9 mouse cellular contexts compared by ENCODE assay signal in the genomic region with DNA sequence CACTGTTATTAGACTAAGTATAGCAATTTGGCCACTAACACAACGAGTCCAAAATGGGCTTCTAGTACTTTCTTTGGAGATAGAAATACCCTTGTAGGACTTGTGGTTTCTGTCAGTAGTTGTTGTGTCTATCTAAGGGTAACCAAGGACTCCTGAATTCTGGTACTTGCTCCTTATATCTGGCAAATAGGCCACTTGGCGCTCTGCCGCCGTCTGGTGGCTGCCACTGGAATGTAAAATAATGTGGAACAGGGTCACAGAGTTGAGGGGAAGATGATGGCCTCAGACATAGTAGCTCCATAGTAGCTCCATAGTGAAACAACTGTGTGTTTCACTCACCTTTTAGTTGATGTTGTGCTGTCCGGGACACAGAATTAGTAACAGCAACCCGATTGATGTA. TPM values are rescaled to one million over a fixed set of nuclear protein-coding genes. Genes with fewer than 3 reads are reported as not detected.
DNase-seq lines count a peak whose midpoint lies in the region; ATAC-seq and TF ChIP-seq lines count a peak whose summit lies in the region.
"Had no signal": no experiment of that assay in that cellular context is flagged by ENCODE, and none has a peak within 500 bp of the region (broad histone marks: within the 10 kb centered on the region; RNA-seq: fewer than 3 reads in every experiment).

No protein-coding gene starts in this region.

- H3K27ac ChIP-seq in heart, postnatal 0 days (ENCODE audit: low read depth): no peak overlapping the region
- no peak overlapping the region for H3K27ac ChIP-seq in limb, embryonic 11.5 days (replicated peaks; ENCODE audit: low read depth, low read length)

- DNase-seq in left cerebral cortex, adult 18-20 months (ENCODE audit: low spot score in 2 of 2): peak; percentile 13 to 37
- no peak for DNase-seq in left cerebral cortex, adult 11 months (ENCODE audit: low spot score)
- peak; percentile 30 for DNase-seq in MN1 (ENCODE audit: low spot score)
- peak; percentile 31 for DNase-seq in cerebellum, adult 9-10 months
- peak; percentile 8 for DNase-seq in heart, postnatal 0 days (ENCODE audit: low spot score)
- DNase-seq in limb, embryonic 11.5 days (ENCODE audit: low spot score): peak; percentile 73
- DNase-seq in ovary, postnatal 36 days (ENCODE audit: low spot score): peak; percentile 63
- no peak for DNase-seq in yolk sac, embryonic 10.5 days (ENCODE audit: low spot score)

- H3K9me3 ChIP-seq in heart, postnatal 0 days (replicated peaks; ENCODE audit: control insufficient read depth, low read length): no peaks in the 10 kb centered on the region
- H3K9me3 ChIP-seq in limb, embryonic 11.5 days (ENCODE audit: control insufficient read depth, low read length): no peaks in the 10 kb centered on the region

- no peaks in the 10 kb centered on the region for H3K27me3 ChIP-seq in heart, postnatal 0 days (ENCODE audit: control insufficient read depth, insufficient read depth, low read length)
- no peaks in the 10 kb centered on the region for H3K27me3 ChIP-seq in limb, embryonic 11.5 days (ENCODE audit: control insufficient read depth, insufficient read depth, low read length)

- no peak overlapping the region for H3K9ac ChIP-seq in heart, postnatal 0 days (replicated peaks; ENCODE audit: low read depth, low read length)
- H3K9ac ChIP-seq in limb, embryonic 11.5 days (ENCODE audit: low read length): no peak overlapping the region

- no peak overlapping the region for H3K4me3 ChIP-seq in heart, postnatal 0 days (ENCODE audit: low read depth, low read length)
- H3K4me3 ChIP-seq in limb, embryonic 11.5 days (ENCODE audit: low read depth, low read length): no peak overlapping the region
- H3K4me3 ChIP-seq: erythroblast, embryonic 14.5 days had no signal

- WGBS in heart, postnatal 0 days: 47% methylated on average over 6 of the region's 6 CpGs
- WGBS in limb, embryonic 11.5 days: 54% methylated on average over 6 of the region's 6 CpGs

- no peaks in the 10 kb centered on the region for H3K4me1 ChIP-seq in heart, postnatal 0 days (ENCODE audit: control insufficient read depth, insufficient read depth)
- H3K4me1 ChIP-seq in limb, embryonic 11.5 days (ENCODE audit: control insufficient read depth, insufficient read depth, low read length): no peaks in the 10 kb centered on the region

- no peak overlapping the region for H3K4me2 ChIP-seq in heart, postnatal 0 days (ENCODE audit: low read depth, low read length)
- H3K4me2 ChIP-seq in limb, embryonic 11.5 days (ENCODE audit: low read depth, severe bottlenecking): no peak overlapping the region

- no peak for ATAC-seq in heart, postnatal 0 days (ENCODE audit: insufficient read depth, low read depth)
- no peak for ATAC-seq in limb, embryonic 11.5 days (ENCODE audit: insufficient number of reproducible peaks, low FRiP score, low TSS enrichment, low read depth)

- H3K36me3 ChIP-seq in heart, postnatal 0 days (replicated peaks; ENCODE audit: control insufficient read depth, insufficient read depth, low read length): no peaks in the 10 kb centered on the region
- no peaks in the 10 kb centered on the region for H3K36me3 ChIP-seq in limb, embryonic 11.5 days (ENCODE audit: control insufficient read depth, insufficient read depth, low read length)

- no peak for TF ChIP-seq EP300 in heart, postnatal 0 days (IDR thresholded peaks at IDR 0.05; ENCODE audit: low read depth)

- peak; percentile 83 for TF ChIP-seq CTCF in heart, postnatal 0 days (IDR thresholded peaks at IDR 0.05; ENCODE audit: low read depth)

RNA-seq across cellular contexts. Expression of a gene that starts 8.7 kb away (rescaled TPM):
- total RNA-seq in left cerebral cortex, adult 18-20 months (2021): 1 to 10 TPM; 3.9 to 4.2 TPM
- total RNA-seq in heart, postnatal 0 days (2014; rRNA removed; ENCODE audit: low replicate concordance): 3.5 and 7.3 TPM in 2 replicates
- polyA plus RNA-seq in heart, postnatal 0 days (2015; fragmentation: Nextera tagmentation; extraction: Ambion mirVana): 0.87 and 1.3 TPM in 2 replicates
- polyA plus RNA-seq in limb, embryonic 11.5 days (2014; fragmentation: Nextera tagmentation; extraction: Ambion mirVana): 1.5 and 1.6 TPM in 2 replicates
- polyA plus RNA-seq: erythroblast, embryonic 14.5 days had no signal

Comparison
In these comparisons a context has a peak if more than half of its experiments do, and no peak if none do; other contexts are left out.
1. DNase-seq: peak in left cerebral cortex, adult 18-20 months (2 of 2), MN1 (single experiment), cerebellum, adult 9-10 months (single experiment), heart, postnatal 0 days (single experiment), limb, embryonic 11.5 days (single experiment) and ovary, postnatal 36 days (single experiment); none in left cerebral cortex, adult 11 months (single experiment) and yolk sac, embryonic 10.5 days (single experiment).